Mouse (Mus musculus): ENCODE results near the gene Trappc1.

DNA sequence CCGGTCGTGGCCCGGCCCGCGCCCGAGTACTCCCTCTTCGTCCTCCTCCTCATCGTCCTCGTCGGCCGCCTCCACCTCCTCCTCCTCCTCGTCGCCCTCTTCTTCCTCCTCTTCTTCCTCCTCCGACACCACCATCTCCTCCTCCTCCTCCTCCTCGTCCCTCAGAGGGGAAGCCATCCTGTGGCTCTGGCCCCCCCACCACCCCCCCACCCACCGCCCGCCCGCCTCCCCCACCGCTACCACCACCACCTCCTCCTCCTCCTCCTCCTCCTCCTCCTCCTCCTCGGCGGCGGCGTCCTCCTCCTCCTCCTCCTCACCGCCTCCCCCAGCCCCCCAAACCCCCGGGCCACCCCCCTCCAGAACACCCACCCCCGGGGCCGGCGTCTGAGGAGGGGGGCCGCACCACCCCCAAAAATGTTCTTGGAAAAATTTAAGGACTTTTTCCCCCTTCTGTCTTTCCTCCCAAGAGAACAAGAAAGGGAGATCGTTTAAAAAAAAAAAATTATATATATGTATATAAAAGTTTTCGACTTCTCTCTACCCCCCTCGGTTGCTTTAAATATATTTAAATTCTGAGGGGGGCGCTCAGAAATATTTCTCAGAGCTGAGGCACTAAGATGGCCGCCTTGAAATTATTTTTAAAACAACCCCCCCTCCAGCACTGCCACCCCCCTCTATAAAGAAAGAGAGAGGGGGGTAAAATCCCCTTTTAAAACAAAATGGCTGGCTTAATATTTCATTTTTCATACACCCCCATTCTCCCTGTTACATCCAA is 45.6 kb downstream of the Trappc1 start, which contains the start of gene Chd3:
- peak; percentile 62 for TF ChIP-seq POLR2A (IDR thresholded peaks at IDR 0.05; ENCODE audit: low read depth, low read length)
- TF ChIP-seq CTCF (IDR thresholded peaks at IDR 0.05; ENCODE audit: borderline replicate concordance, insufficient read depth, low read length), result no peak
